Mouse (Mus musculus) hindbrain, embryonic 13.5 days (tissue): ENCODE results near the gene Tmem273. TPM values are rescaled to one million over a fixed set of nuclear protein-coding genes. Genes with fewer than 3 reads are reported as not detected.

Source experiments
- polyA plus RNA-seq: library from polyadenylated mRNA; unstranded; fragments of >200 nt; fragmentation: Nextera tagmentation; extraction: Ambion mirVana; gene quantifications from 2 replicates; pipeline ENCODE4 v1.2.1, GENCODE M21; 2015

Tmem273 gene
- polyA plus RNA-seq, 1 experiment from 2014 or later, result 0.52 TPM

Other genes with a start within 250 kb of the Tmem273 start
- gene Prrxl1, start 186.6 kb upstream of the Tmem273 start, polyA plus RNA-seq, result 39.1 and 42.4 TPM in 2 replicates
- gene 3425401B19Rik, start 100.7 kb upstream of the Tmem273 start, polyA plus RNA-seq, result 0.06 and 0.21 TPM in 2 replicates
- gene Fam170b, start 48.0 kb downstream of the Tmem273 start, polyA plus RNA-seq, result not detected in 2 replicates
- gene Vstm4, start 70.8 kb downstream of the Tmem273 start, polyA plus RNA-seq, result 9.6 and 11.3 TPM in 2 replicates
- gene Lrrc18, start 205.4 kb downstream of the Tmem273 start, polyA plus RNA-seq, result 0.09 and 0.52 TPM in 2 replicates